Mouse (Mus musculus) erythroblast, embryonic 14.5 days (primary cell): ENCODE measurements around the gene Lect2.

ENCODE experiments used
- GATA1 ChIP-seq: IDR thresholded peaks from 2 replicates; pipeline ENCODE4 v1.6.1; 2012; ENCODE audit warnings: low read length, inconsistent platforms, mixed read lengths
- TAL1 ChIP-seq: IDR thresholded peaks from 3 replicates; pipeline ENCODE4 v1.6.1; 2012; ENCODE audit warnings: low read length, inconsistent platforms, mixed read lengths

DNA sequence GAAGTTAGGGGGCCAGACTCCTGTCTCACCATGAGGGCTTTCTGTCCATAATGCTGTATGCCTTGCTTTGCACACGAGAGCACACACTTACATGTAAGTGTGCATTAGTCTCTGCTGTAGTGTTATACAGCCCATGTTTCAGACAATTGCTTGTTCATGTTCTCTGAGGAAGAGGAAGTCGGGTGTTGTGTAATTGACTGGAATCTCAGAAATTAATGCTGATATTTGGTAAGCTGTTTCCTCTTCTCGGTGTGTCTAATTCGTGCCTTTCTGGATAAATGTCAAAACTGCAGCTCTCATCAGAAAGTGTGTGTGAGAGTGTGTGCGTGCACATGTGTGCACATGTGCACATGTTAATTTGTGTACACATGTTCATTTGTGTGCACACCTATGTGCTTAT, 44.9 kb upstream of the Lect2 start:
- TF ChIP-seq TAL1 = no peak
- no peak for TF ChIP-seq GATA1
